Mouse (Mus musculus) MEL (cell line): Measurements from ENCODE around the gene Lifr. TPM values are rescaled to one million over a fixed set of nuclear protein-coding genes. Genes with fewer than 3 reads are reported as not detected.

ENCODE experiments used
- DNase-seq: peaks from one replicate; pipeline ENCODE4 v3.0.0; 2011; ENCODE audit warnings: low read depth, low spot score
- H3K27ac ChIP-seq: 2 replicates; pipeline ENCODE4 v1.5.1; 2012; ENCODE audit warnings: low read depth, mild to moderate bottlenecking, control low read depth, low read length, moderate library complexity; ENCODE audit not compliant: control insufficient read depth
- H3K27me3 ChIP-seq, 2 experiments: fragments of 150-350 bp in 1 of 2; sonication (generic) in 1 of 2; 2 replicates each; pipeline ENCODE4 v1.6.1; 2012; ENCODE audit warnings: low read length in 2 of 2, mild to moderate bottlenecking in 2 of 2, improper control_type of control experiment in 1 of 2, moderate library complexity in 1 of 2; ENCODE audit not compliant: insufficient read depth in 2 of 2, control insufficient read depth in 1 of 2
- H3K36me3 ChIP-seq, 2 experiments: 2 replicates each; pipeline ENCODE4 v1.6.1; 2012 to 2014; ENCODE audit warnings: low read length in 2 of 2, improper control_type of control experiment in 1 of 2, inconsistent platforms in 1 of 2, mild to moderate bottlenecking in 1 of 2; ENCODE audit not compliant: insufficient read depth in 2 of 2, control insufficient read depth in 1 of 2
- H3K4me1 ChIP-seq, 2 experiments: fragments of 150-350 bp in 1 of 2; sonication (generic) in 1 of 2; 2 replicates each; pipeline ENCODE4 v1.6.1; 2012; ENCODE audit warnings: low read length in 2 of 2, improper control_type of control experiment in 1 of 2, mild to moderate bottlenecking in 1 of 2; ENCODE audit not compliant: insufficient read depth in 2 of 2, control insufficient read depth in 1 of 2
- H3K4me3 ChIP-seq, 2 experiments: fragments of 150-350 bp in 1 of 2; sonication (generic) in 1 of 2; 2 replicates each; pipeline ENCODE4 v1.5.1; 2012; ENCODE audit warnings: low read depth in 2 of 2, low read length in 2 of 2, mild to moderate bottlenecking in 2 of 2, moderate library complexity in 2 of 2, control low read depth in 1 of 2, improper control_type of control experiment in 1 of 2; ENCODE audit not compliant: control insufficient read depth in 1 of 2, insufficient read depth in 1 of 2
- H3K79me2 ChIP-seq: 2 replicates; pipeline ENCODE4 v1.6.1; 2012; ENCODE audit warnings: mild to moderate bottlenecking, low read length, moderate library complexity; ENCODE audit not compliant: control insufficient read depth, poor library complexity, insufficient read depth
- H3K9ac ChIP-seq: 2 replicates; pipeline ENCODE4 v1.6.1; 2012; ENCODE audit warnings: low read depth, mild to moderate bottlenecking, control low read depth, low read length, moderate library complexity; ENCODE audit not compliant: control insufficient read depth, poor library complexity, severe bottlenecking
- H3K9me3 ChIP-seq: fragments of 150-350 bp; sonication (generic); replicated peaks from 2 replicates; pipeline ENCODE4 v1.6.1; 2012; ENCODE audit warnings: mild to moderate bottlenecking, low read length, improper control_type of control experiment, moderate library complexity; ENCODE audit not compliant: insufficient read depth
- MAFK ChIP-seq: IDR thresholded peaks from 2 replicates; pipeline ENCODE4 v1.6.1; 2011; ENCODE audit warnings: low read depth, mild to moderate bottlenecking, low read length, improper control_type of control experiment, borderline replicate concordance
- MAX ChIP-seq: IDR thresholded peaks from 2 replicates; pipeline ENCODE4 v1.6.1; 2011; ENCODE audit warnings: low read length, improper control_type of control experiment
- MAZ ChIP-seq: IDR thresholded peaks from 2 replicates; pipeline ENCODE4 v1.6.1; 2012; ENCODE audit warnings: low read depth, mild to moderate bottlenecking, inconsistent platforms, low read length, improper control_type of control experiment
- MEF2A ChIP-seq: IDR thresholded peaks from 2 replicates; pipeline ENCODE4 v1.6.1; 2014; ENCODE audit warnings: low read depth, mild to moderate bottlenecking, inconsistent platforms, low read length, improper control_type of control experiment; ENCODE audit not compliant: poor library complexity, insufficient replicate concordance, severe bottlenecking; ENCODE audit errors: extremely low read depth
- MXI1 ChIP-seq: IDR thresholded peaks from 2 replicates; pipeline ENCODE4 v1.6.1; 2011; ENCODE audit warnings: mild to moderate bottlenecking, low read depth, low read length, improper control_type of control experiment
- MYC ChIP-seq: IDR thresholded peaks from 2 replicates; pipeline ENCODE4 v1.6.1; 2011; ENCODE audit warnings: low read depth, mild to moderate bottlenecking, low read length, improper control_type of control experiment, moderate library complexity
- POLR2A ChIP-seq, 2 experiments: IDR thresholded peaks; 2 replicates each; pipeline ENCODE4 v1.6.1; 2011 to 2012; ENCODE audit warnings: low read length in 2 of 2, mild to moderate bottlenecking in 2 of 2, control low read depth in 1 of 2, improper control_type of control experiment in 1 of 2, low read depth in 1 of 2, moderate library complexity in 1 of 2; ENCODE audit not compliant: control insufficient read depth in 1 of 2, insufficient read depth in 1 of 2, poor library complexity in 1 of 2
- RAD21 ChIP-seq: IDR thresholded peaks from 2 replicates; pipeline ENCODE4 v1.6.1; 2011; ENCODE audit warnings: mild to moderate bottlenecking, low read depth, low read length, improper control_type of control experiment
- RCOR1 ChIP-seq: IDR thresholded peaks from 2 replicates; pipeline ENCODE4 v1.6.1; 2012; ENCODE audit warnings: low read depth, mild to moderate bottlenecking, inconsistent platforms, low read length, improper control_type of control experiment
- SIN3A ChIP-seq: IDR thresholded peaks from 2 replicates; pipeline ENCODE4 v1.6.1; 2012; ENCODE audit warnings: low read length, improper control_type of control experiment, inconsistent platforms
- TBP ChIP-seq: IDR thresholded peaks from 2 replicates; pipeline ENCODE4 v1.8.0; 2011; ENCODE audit warnings: low read depth, low read length, improper control_type of control experiment
- USF2 ChIP-seq, 2 experiments: IDR thresholded peaks; 2 replicates each; pipeline ENCODE4 v1.6.1; 2011 to 2012; ENCODE audit warnings: improper control_type of control experiment in 2 of 2, low read length in 2 of 2, borderline replicate concordance in 1 of 2, inconsistent platforms in 1 of 2, low read depth in 1 of 2, mild to moderate bottlenecking in 1 of 2; ENCODE audit not compliant: insufficient read depth in 1 of 2
- polyA plus RNA-seq, 2 experiments: library from polyadenylated mRNA; stranded (reverse) in 1 of 2; unstranded in 1 of 2; fragments of >175 nt in 1 of 2; fragments of >200 nt in 1 of 2; gene quantifications; 2 replicates each; pipeline versions ENCODE4 v1.2.1 to v1.2.4; 2012; ENCODE audit warnings: low replicate concordance in 2 of 2, low read depth in 1 of 2; ENCODE audit not compliant: insufficient read length in 2 of 2, insufficient read depth in 1 of 2, missing spikeins in 1 of 2
- total RNA-seq: library from RNA; depleted of rRNA; stranded (reverse); fragments of 300-350 nt; gene quantifications from 2 replicates; pipeline ENCODE4 v1.2.3, GENCODE M21; 2012

The Lifr gene
- total and polyA plus RNA-seq, 3 experiments: not detected

- TF ChIP-seq MAZ: no peak
- TF ChIP-seq SIN3A: no peak
- no peak for TF ChIP-seq POLR2A (IDR thresholded peaks at IDR 0.05; ENCODE audit: control insufficient read depth in 1 of 2, insufficient read depth in 1 of 2, low read depth in 1 of 2, low read length in 2 of 2, poor library complexity in 1 of 2)
- TF ChIP-seq TBP: no peak
These were observed 35.8 kb downstream of the Lifr start (continued) for GRCm38 (mm10) chr15:7126171-7126570.

DNA sequence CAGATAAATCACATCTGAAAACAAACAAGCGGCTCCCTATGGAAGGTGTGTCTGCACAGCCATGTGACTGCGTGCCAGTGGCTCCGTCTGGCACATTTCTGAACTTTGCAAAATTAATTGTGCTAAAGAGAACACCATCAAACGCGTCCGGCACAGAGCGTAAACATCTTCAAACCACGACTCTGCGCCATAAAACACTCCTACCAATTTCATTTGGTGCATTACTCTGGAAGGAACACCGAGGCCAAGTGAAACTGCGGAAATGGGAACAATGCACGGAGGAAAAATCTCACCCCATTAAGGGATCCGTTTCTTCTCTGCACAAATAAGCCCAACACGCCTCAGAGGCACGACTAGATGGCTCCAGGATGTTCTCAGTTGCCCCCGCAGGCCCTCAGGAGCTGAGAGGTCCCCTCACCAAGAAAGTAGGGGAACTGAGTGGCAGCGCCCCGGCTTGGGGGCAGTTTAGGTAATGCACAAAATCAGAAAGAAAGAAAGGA lies 38.3 kb downstream of the Lifr start:
- no peak overlapping the region for H3K9ac ChIP-seq
- no peak overlapping the region for H3K27ac ChIP-seq
- no peak overlapping the region for H3K4me3 ChIP-seq
- no peaks in the 10 kb centered on the region for H3K36me3 ChIP-seq
- TF ChIP-seq MXI1 (no peak), RAD21 (no peak), MAX (no peak)
- TF ChIP-seq, all 39 proteins: peak for 0
- no peaks in the 10 kb centered on the region for H3K79me2 ChIP-seq
- no peak for DNase-seq
- no peaks in the 10 kb centered on the region for H3K4me1 ChIP-seq
- no peaks in the 10 kb centered on the region for H3K27me3 ChIP-seq
- H3K9me3 ChIP-seq: no peaks in the 10 kb centered on the region

GRCm38 (mm10) chr15:7129127-7129943 lies 38.9 kb downstream of the Lifr start:
- Histone ChIP-seq H3K27ac (no peak overlapping the region), H3K9ac (no peak overlapping the region), H3K9me3 (no peaks in the 10 kb centered on the region), H3K4me3 (no peak overlapping the region), H3K79me2 (no peaks in the 10 kb centered on the region), H3K27me3 (no peaks in the 10 kb centered on the region), H3K4me1 (no peaks in the 10 kb centered on the region), H3K36me3 (no peaks in the 10 kb centered on the region)
- TF ChIP-seq USF2 (IDR thresholded peaks at IDR 0.05; ENCODE audit: borderline replicate concordance in 1 of 2, insufficient read depth in 1 of 2, low read depth in 1 of 2, low read length in 2 of 2) (no peak), MEF2A (no peak)
- no peak for DNase-seq

- no peaks in the 10 kb centered on the region for H3K36me3 ChIP-seq
- no peaks in the 10 kb centered on the region for H3K4me1 ChIP-seq
- no peak overlapping the region for H3K4me3 ChIP-seq
- H3K27me3 ChIP-seq: no peaks in the 10 kb centered on the region
- no peak overlapping the region for H3K27ac ChIP-seq
- H3K9me3 ChIP-seq: no peaks in the 10 kb centered on the region
- H3K79me2 ChIP-seq: no peaks in the 10 kb centered on the region
- no peak for DNase-seq
- no peak overlapping the region for H3K9ac ChIP-seq
- TF ChIP-seq RCOR1 (no peak), POLR2A (IDR thresholded peaks at IDR 0.05; ENCODE audit: control insufficient read depth in 1 of 2, insufficient read depth in 1 of 2, low read depth in 1 of 2, low read length in 2 of 2, poor library complexity in 1 of 2) (no peak), MYC (no peak), RAD21 (no peak), MAFK (no peak)
These were observed 39.5 kb downstream of the Lifr start for GRCm38 (mm10) chr15:7129944-7130287.
